Mouse (Mus musculus) intestine, embryonic 15.5 days (tissue): ENCODE measurements around the gene Ric8a. TPM values are rescaled to one million over a fixed set of nuclear protein-coding genes. Genes with fewer than 3 reads are reported as not detected.

Source experiments
- ATAC-seq: fragments of 200-750 bp; cut with Nextera tagmentation; 2 replicates; pipeline ENCODE4 v1.8.0; 2017; ENCODE audit warnings: moderate TSS enrichment, moderate library complexity
- H3K27ac ChIP-seq: fragments of 300-500 bp; sonication (generic); 2 replicates; pipeline ENCODE4 v1.5.1; 2015; ENCODE audit warnings: mild to moderate bottlenecking, inconsistent platforms
- H3K27me3 ChIP-seq: fragments of 300-500 bp; sonication (generic); replicated peaks from 2 replicates; pipeline ENCODE4 v1.6.1; 2015; ENCODE audit warnings: inconsistent platforms
- H3K36me3 ChIP-seq: fragments of 300-500 bp; sonication (generic); 2 replicates; pipeline ENCODE4 v1.6.1; 2015; ENCODE audit warnings: inconsistent platforms
- H3K4me1 ChIP-seq: fragments of 300-500 bp; sonication (generic); replicated peaks from 2 replicates; pipeline ENCODE4 v1.6.1; 2015; ENCODE audit warnings: inconsistent platforms
- H3K4me2 ChIP-seq: fragments of 300-500 bp; sonication (generic); replicated peaks from 2 replicates; pipeline ENCODE4 v1.6.1; 2015; ENCODE audit warnings: mild to moderate bottlenecking, inconsistent platforms
- H3K4me3 ChIP-seq: fragments of 300-500 bp; sonication (generic); replicated peaks from 2 replicates; pipeline ENCODE4 v1.5.1; 2015; ENCODE audit warnings: inconsistent platforms
- H3K9ac ChIP-seq: fragments of 300-500 bp; sonication (generic); 2 replicates; pipeline ENCODE4 v1.6.1; 2015; ENCODE audit warnings: inconsistent platforms
- H3K9me3 ChIP-seq: fragments of 300-500 bp; sonication (generic); 2 replicates; pipeline ENCODE4 v1.6.1; 2016; ENCODE audit warnings: inconsistent platforms
- WGBS: fragments of 180-500 bp; shearing (Covaris S2); methylation state at CpG from one replicate; pipeline ENCODE4 v1.1.7; 2015; 5-methylcytosine and 5-hydroxymethylcytosine counted together
- polyA plus RNA-seq: library from polyadenylated mRNA; unstranded; fragments of >200 nt; fragmentation: Nextera tagmentation; extraction: Ambion mirVana; gene quantifications from 2 replicates; pipeline ENCODE4 v1.2.1, GENCODE M21; 2015

The Ric8a gene
- polyA plus RNA-seq, 1 experiment from 2014 or later: 51.9 TPM

DNA sequence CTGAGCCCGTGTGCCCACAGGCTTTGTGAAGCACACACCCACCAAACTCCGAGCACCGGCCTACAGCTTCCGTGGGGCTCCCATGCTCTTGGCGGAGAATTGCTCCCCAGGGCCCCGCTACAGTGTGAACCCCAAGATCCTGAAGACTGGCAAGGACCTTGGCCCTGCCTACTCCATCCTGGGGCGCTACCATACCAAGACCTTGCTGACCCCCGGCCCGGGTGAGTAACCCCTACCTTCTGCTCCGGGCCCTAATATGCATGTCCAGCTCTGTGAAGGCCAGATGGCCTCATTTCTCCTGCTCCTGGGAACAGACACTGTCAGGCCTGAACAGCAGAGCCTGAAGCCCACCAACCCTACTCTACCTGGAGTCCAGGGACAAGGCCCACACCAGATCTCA is 8.2 kb upstream of the Ric8a start:
- Histone ChIP-seq H3K27ac (no peak overlapping the region), H3K27me3 (peaks cover 2% of the 10 kb centered on the region; the same call in 1 of the 2 replicates), H3K4me2 (no peak overlapping the region), H3K4me1 (0 out of 2 replicates have a peak, but pooled peaks cover 2% of the 10 kb centered on the region), H3K9ac (no peak overlapping the region), H3K4me3 (no peak overlapping the region), H3K9me3 (no peaks in the 10 kb centered on the region), H3K36me3 (peaks cover 18% of the 10 kb centered on the region)
- ATAC-seq: no peak
- WGBS: 90% methylated on average over 10 of the region's 10 CpGs

DNA sequence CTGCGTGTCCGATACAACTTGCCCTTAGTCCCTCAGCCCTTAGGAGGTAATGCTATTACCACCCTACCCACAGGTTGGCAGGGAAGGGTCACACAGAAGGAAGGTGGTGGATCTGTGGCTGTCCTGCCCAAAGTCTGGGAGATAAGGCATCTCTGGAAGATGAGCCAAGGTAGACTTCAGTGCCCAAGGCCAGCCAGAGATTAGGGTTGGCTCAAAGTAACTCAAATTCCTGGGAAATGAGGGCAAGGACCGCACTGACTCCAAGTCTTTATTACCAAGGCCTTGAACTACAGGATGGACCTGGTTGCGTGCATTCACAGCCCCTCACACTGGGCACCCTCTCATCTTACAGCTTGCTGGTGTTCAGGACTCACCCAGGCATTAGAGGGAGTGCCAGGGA is 4.8 kb upstream of the Ric8a start:
- H3K4me2 ChIP-seq: no peak overlapping the region
- H3K36me3 ChIP-seq: peaks cover 24% of the 10 kb centered on the region
- no peak overlapping the region for H3K9ac ChIP-seq
- H3K9me3 ChIP-seq: no peaks in the 10 kb centered on the region
- no peak overlapping the region for H3K4me3 ChIP-seq
- 92% methylated on average over 4 of the region's 4 CpGs for whole genome bisulfite sequencing
- peaks cover 7% of the 10 kb centered on the region for H3K4me1 ChIP-seq
- ATAC-seq: no peak
- no peaks in the 10 kb centered on the region for H3K27me3 ChIP-seq
- H3K27ac ChIP-seq: no peak overlapping the region

DNA sequence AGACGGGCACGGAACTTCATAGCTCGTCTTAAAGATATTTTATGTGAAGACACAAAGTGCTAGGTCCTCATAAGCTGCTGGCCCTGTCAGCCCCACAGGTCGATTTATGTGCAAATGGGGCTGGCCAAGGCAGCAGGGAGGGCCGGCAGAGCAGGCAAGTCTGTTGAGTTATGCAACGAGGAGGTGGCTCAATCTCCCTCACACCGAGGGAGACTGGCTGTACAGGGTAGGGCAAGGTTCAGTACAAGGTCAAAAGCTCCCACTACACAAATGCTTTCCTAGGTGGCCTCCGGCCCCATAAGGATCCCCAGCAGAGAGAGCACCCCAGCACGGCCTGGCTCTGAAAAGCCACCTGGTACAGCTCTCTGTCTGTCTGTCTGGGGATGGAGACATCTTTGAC is 3.4 kb upstream of the Ric8a start:
- no peaks in the 10 kb centered on the region for H3K9me3 ChIP-seq
- H3K4me3 ChIP-seq: no peak overlapping the region
- ATAC-seq: no peak
- WGBS: 80% methylated on average over 9 of the region's 9 CpGs
- peaks cover 13% of the 10 kb centered on the region for H3K4me1 ChIP-seq
- H3K27me3 ChIP-seq: no peaks in the 10 kb centered on the region
- H3K36me3 ChIP-seq: peaks cover 24% of the 10 kb centered on the region
- H3K4me2 ChIP-seq: no peak overlapping the region
- H3K27ac ChIP-seq: no peak overlapping the region
- H3K9ac ChIP-seq: no peak overlapping the region

DNA sequence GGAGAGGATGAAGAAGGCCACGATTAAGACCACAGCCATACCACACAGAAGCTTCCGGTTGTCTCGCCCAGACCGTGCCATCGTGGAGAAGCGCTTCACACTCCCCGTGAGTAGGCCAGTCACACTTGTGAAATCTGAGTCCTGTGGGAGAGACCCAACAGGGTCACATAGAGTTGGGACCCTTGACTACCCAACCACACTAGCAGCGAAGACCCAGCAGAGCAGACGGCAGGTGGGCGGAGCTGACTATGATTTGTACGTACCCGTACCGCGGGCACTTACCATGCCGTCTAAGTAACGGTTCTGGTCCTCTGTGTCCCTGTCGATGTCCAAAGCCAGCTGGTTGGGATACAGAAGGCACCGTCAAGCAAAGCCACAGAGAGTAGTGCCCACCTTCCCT is 2.3 kb upstream of the Ric8a start:
- peak overlapping the region; percentile 98; the same call in 1 of the 2 replicates for H3K4me2 ChIP-seq
- WGBS: 94% methylated on average over 18 of the region's 18 CpGs
- H3K27me3 ChIP-seq: no peaks in the 10 kb centered on the region
- H3K36me3 ChIP-seq: peaks cover 24% of the 10 kb centered on the region
- ATAC-seq: no peak
- no peak overlapping the region for H3K27ac ChIP-seq
- H3K9ac ChIP-seq: no peak overlapping the region
- no peak overlapping the region for H3K4me3 ChIP-seq
- no peaks in the 10 kb centered on the region for H3K9me3 ChIP-seq
- H3K4me1 ChIP-seq: peaks cover 20% of the 10 kb centered on the region

DNA sequence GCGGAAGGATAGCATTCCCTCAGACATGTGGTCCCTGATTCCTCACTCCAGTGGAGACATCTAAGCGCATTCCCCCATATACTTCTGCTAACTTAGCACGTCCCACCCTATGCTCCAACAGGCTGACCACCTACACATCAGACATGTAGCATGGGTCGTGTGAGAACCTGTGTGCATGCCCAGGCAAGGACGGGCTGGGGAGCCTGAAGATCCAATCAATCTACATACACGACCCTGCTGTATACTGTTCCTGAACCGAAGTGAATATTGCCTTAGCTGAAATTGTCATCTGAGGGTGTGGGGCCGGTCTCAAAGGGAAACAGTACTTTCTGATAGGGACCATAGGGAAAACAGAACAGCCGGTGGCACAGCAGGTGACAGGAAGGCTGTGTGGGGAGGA is 1.6 kb upstream of the Ric8a start:
- 74% methylated on average over 9 of the region's 9 CpGs for WGBS
- Histone ChIP-seq H3K36me3 (peaks cover 26% of the 10 kb centered on the region), H3K4me2 (peak overlapping the region; percentile 98), H3K27me3 (no peaks in the 10 kb centered on the region), H3K4me1 (peaks cover 20% of the 10 kb centered on the region), H3K4me3 (peak overlapping the region; percentile 57), H3K9ac (peak overlapping the region; percentile 85), H3K9me3 (no peaks in the 10 kb centered on the region), H3K27ac (no peak overlapping the region)
- no peak for ATAC-seq

DNA sequence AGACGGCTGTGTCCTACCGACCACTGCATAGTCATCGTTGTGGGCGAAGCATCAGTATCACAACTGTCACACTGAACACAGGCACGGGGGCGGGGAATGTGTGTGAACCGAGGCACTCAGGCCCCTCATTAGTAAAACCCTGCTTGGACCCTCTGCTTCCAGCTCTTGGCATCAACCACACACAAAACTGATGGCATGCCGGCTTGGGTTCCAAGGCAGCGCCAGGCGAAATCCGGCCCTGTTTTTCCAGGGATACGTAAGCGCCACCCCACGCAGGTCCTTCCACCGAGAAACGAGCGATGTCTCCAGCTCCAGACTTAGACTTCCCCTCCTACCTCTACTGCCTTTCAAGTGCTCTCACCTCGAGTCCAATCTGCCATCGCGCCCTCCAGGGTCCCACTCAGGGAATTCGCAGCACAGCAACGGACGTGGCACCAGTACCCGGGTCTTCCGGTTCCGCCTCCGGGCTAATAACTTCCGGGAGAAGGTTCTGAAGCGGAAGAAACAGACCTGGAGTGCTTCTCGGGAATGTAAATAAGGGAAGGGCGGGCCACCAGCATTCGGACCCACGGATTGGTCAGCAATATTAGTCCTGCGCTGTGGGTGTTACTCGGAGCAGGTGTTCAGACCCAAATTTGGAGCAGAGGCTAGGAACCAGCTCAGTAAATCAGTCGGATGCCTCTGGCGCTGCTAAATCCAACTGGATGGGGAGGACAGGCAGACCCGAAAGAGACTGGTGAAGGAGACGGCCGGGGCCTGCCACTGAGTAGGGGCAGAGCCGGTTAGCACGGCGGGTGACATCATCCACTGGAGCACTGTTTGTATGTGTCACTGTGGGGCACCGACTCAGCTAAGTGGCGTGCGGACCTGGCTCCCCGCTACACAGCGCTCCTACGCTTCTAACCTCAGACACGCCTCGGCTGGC is 635 bp upstream of the Ric8a start, which contains the start of gene Gm45785:
TSS of gene Gm45785 (minus strand) at position 472 of the 925 bp plus-strand sequence.
- Histone ChIP-seq H3K4me2 (peak within 1 kb of the TSS; percentile 98), H3K9me3 (no peaks in the 10 kb centered on the region), H3K4me1 (peaks cover 20% of the 10 kb centered on the region), H3K27me3 (no peaks in the 10 kb centered on the region), H3K4me3 (peak within 1 kb of the TSS; percentile 57), H3K27ac (peak within 1 kb of the TSS; percentile 95), H3K9ac (peak within 1 kb of the TSS; percentile 85), H3K36me3 (peaks cover 34% of the 10 kb centered on the region)
- under 1% methylated on average over 51 of the region's 51 CpGs for WGBS
- peak; percentile 88 for ATAC-seq

DNA sequence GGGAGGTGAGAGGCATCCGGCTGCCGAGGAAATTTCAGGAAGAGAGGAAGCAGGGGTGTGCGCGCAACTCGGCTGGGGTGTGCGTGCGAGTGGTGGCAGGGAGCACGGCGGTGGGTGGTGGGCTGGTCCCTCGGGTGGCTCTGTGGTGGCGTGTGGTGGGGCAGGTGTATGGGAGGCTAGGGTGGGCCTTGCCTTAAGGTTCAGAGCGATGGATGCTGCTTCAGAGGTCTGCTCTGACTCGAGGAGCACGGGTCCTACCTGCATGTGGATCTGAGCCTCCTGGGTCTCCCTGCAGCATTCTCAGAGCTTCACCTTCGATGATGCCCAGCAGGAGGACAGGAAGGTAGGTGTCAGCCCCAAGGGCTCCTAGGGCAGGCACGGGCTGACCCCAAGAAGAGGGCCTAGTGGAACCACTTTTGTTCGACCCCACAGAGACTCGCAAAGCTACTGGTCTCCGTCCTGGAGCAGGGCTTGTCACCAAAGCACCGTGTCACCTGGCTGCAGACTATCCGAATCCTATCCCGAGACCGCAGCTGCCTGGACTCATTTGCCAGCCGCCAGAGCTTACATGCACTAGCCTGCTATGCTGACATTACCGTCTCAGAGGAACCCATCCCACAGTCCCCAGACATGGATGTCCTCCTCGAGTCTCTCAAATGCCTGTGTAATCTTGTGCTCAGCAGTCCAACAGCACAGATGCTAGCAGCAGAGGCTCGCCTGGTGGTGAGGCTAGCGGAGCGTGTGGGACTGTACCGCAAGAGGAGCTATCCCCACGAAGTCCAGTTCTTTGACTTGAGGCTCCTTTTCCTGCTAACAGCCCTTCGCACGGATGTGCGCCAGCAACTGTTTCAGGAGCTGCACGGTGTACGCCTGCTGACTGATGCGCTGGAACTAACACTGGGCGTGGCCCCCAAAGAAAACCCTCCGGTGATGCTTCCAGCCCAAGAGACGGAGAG is 1.1 kb downstream of the Ric8a start, which contains the start of gene Bet1l:
TSS of gene Bet1l (minus strand) at position 28 of the 956 bp plus-strand sequence.
- ATAC-seq: peak; percentile 39
- Histone ChIP-seq H3K4me2 (peak within 1 kb of the TSS; percentile 98), H3K4me1 (peaks cover 20% of the 10 kb centered on the region), H3K27me3 (no peaks in the 10 kb centered on the region), H3K9me3 (no peaks in the 10 kb centered on the region), H3K27ac (peak within 1 kb of the TSS; percentile 95), H3K36me3 (peaks cover 37% of the 10 kb centered on the region), H3K9ac (peak within 1 kb of the TSS; percentile 85), H3K4me3 (peak within 1 kb of the TSS; percentile 57)
- 34% methylated on average over 40 of the region's 40 CpGs for WGBS

DNA sequence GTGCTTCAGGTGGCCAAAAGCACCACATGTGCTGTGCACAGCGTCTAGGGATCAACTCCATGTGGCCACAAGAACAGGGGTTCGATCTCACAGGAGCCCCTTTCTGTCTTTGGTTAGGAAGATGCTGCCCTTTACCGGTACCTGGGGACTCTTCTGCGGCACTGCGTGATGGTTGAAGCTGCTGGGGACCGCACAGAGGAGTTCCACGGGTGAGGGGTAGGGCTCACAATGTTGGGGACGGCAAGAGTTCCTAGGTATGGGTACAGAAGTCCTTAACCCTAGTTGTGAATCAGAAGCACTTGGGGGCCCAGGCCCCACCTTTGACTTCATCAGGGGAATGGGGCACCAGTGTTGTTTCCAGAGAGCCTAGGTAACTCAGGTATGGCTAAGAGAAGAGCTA is 2.0 kb downstream of the Ric8a start:
- no peaks in the 10 kb centered on the region for H3K27me3 ChIP-seq
- peaks cover 20% of the 10 kb centered on the region for H3K4me1 ChIP-seq
- peaks cover 35% of the 10 kb centered on the region for H3K36me3 ChIP-seq
- no peak overlapping the region for H3K27ac ChIP-seq
- H3K9ac ChIP-seq: peak overlapping the region; percentile 85; the same call in 1 of the 2 replicates
- no peaks in the 10 kb centered on the region for H3K9me3 ChIP-seq
- H3K4me2 ChIP-seq: peak overlapping the region; percentile 98
- no peak for ATAC-seq
- 96% methylated on average over 8 of the region's 8 CpGs for WGBS
- no peak overlapping the region for H3K4me3 ChIP-seq

DNA sequence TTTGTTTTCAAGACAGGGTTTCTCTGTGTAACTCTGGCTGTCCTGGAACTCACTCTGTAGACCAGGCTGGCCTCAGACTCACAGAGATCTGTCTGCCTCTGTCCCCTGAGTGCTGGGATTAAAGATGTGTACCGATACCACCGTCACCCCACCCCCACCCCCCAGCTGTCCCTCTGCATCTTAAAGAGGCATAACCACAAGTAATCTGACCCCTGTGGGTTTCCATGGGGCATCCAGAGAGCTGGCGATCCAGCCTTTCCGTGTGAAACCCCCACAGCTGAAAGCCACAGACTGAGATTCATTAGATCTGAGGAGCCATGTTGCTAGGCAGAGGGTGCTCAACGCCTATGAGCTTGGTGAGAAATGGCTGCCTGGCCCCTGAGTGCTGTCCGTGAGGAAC is 3.2 kb downstream of the Ric8a start:
- Histone ChIP-seq H3K36me3 (peaks cover 32% of the 10 kb centered on the region), H3K4me1 (peaks cover 18% of the 10 kb centered on the region), H3K9ac (no peak overlapping the region), H3K9me3 (no peaks in the 10 kb centered on the region), H3K27me3 (no peaks in the 10 kb centered on the region), H3K4me2 (no peak overlapping the region), H3K4me3 (no peak overlapping the region), H3K27ac (no peak overlapping the region)
- no peak for ATAC-seq
- WGBS: 79% methylated on average over 6 of the region's 6 CpGs

DNA sequence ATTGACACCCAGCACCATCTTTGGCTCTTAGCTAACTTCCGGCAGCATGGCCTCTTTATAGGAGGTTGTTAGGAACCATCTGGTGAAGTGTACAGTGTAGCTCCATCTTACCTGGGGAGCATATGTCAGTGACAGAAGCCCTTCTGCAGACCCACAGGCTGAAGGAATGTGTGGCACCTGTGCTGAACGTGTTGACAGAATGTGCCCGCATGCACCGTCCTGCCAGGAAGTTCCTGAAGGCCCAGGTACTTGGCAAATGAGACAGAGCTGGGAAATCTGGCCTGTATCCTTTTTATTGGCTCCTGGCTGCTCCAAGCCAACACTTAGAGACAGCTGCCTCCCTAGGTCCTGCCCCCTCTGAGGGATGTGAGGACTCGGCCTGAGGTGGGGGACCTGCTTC is 4.0 kb downstream of the Ric8a start:
- Histone ChIP-seq H3K36me3 (peaks cover 32% of the 10 kb centered on the region), H3K4me1 (peaks cover 13% of the 10 kb centered on the region), H3K9me3 (no peaks in the 10 kb centered on the region), H3K9ac (no peak overlapping the region), H3K4me3 (no peak overlapping the region), H3K27me3 (no peaks in the 10 kb centered on the region), H3K4me2 (no peak overlapping the region), H3K27ac (no peak overlapping the region)
- ATAC-seq: no peak
- 85% methylated on average over 5 of the region's 5 CpGs for WGBS

DNA sequence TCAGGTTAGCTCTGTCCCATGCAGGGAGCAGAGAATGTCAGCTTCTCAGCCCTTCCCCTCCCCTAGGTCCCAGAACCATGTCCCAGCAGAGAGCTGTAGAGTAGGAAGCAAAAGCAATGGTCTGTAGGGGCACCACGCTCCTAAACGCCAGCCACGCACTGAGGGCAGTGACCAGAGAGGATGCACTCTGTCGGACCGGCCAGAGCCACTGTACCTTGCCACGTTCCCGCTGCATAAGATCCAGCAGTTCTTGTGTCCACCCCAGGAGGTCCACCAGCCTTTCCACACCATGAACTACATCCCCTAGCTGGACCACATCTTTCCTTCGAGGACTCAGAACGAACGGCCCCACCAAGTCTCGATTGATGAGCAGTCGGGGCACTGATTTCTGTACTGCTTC is 8.0 kb downstream of the Ric8a start:
- H3K27ac ChIP-seq: no peak overlapping the region
- 89% methylated on average over 12 of the region's 12 CpGs for WGBS
- H3K27me3 ChIP-seq: no peaks in the 10 kb centered on the region
- H3K4me3 ChIP-seq: no peak overlapping the region
- H3K4me2 ChIP-seq: no peak overlapping the region
- H3K4me1 ChIP-seq: no peaks in the 10 kb centered on the region
- ATAC-seq: no peak
- H3K9me3 ChIP-seq: no peaks in the 10 kb centered on the region
- peaks cover 35% of the 10 kb centered on the region for H3K36me3 ChIP-seq
- H3K9ac ChIP-seq: no peak overlapping the region

DNA sequence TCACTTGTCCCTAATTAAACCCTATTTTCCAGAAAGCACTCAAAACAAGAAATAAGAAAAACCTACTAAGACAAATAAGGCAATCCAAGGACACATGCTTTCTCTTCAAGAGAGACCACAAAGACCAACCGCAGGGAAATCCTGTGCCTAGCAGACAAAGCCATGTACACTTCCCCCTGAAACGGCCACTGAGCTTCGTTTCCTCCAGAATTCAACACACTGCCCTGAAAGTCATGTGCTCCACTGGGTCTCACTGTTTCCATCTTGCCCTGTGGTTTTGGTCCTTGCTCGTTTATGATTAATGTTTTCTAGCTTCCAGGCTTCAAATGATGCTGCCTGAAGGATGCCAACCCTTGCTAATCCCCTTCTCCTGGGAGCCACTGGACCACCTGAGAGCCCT is 17.5 kb downstream of the Ric8a start:
- WGBS: 91% methylated on average over 4 of the region's 4 CpGs
- no peaks in the 10 kb centered on the region for H3K27me3 ChIP-seq
- no peak overlapping the region for H3K27ac ChIP-seq
- H3K4me1 ChIP-seq: no peaks in the 10 kb centered on the region
- H3K36me3 ChIP-seq: 0 out of 2 replicates have a peak, but pooled peaks cover 7% of the 10 kb centered on the region
- no peak overlapping the region for H3K4me3 ChIP-seq
- no peak for ATAC-seq
- H3K9me3 ChIP-seq: no peaks in the 10 kb centered on the region
- H3K9ac ChIP-seq: no peak overlapping the region
- H3K4me2 ChIP-seq: no peak overlapping the region
